Mouse (Mus musculus) ES-E14 (cell line): ENCODE measurements around the gene Hspa14.

Experiments
- HCFC1 ChIP-seq: IDR thresholded peaks from 2 replicates; pipeline ENCODE4 v1.6.1; 2012; ENCODE audit warnings: low read length, inconsistent platforms, borderline replicate concordance; ENCODE audit not compliant: insufficient read depth
- ZC3H11A ChIP-seq: IDR thresholded peaks from 2 replicates; pipeline ENCODE4 v1.6.1; 2012; ENCODE audit warnings: low read depth, mild to moderate bottlenecking, inconsistent platforms, low read length, borderline replicate concordance
- ZNF384 ChIP-seq: IDR thresholded peaks from 2 replicates; pipeline ENCODE4 v1.6.1; 2012; ENCODE audit warnings: low read depth, low read length, inconsistent platforms

DNA sequence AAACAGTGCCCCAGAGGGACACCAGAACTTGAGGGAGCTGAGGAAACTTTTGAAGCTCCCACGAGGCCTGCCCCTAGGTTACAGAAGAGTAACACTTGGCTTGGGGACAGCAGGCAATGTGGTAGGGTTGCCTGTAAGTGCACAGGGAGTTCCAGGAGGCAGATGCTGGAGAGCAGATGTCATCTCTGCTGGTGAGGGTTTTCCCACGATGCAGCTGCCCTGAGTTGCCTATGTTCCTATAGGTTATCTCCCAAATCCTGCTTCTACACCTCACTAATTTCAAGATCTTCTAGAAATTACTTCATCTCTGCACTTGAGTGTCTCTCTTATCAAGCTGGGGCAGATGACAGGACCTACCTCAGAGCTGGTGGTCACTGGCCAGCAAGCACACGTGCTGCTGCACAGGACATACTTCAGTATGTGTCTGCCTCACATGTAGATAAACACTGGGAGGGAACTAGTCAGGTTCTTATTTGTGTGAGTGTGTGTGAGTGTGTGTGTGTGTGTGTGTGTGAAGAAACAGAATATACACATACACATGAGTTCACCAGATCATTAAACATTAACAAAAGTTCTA is 18.7 kb downstream of the Hspa14 start:
- TF ChIP-seq HCFC1, result no peak
- TF ChIP-seq ZC3H11A, result no peak
- TF ChIP-seq ZNF384, result no peak
